Mouse (Mus musculus): ENCODE results near the gene Tnfsf13. TPM values are rescaled to one million over a fixed set of nuclear protein-coding genes. Genes with fewer than 3 reads are reported as not detected.

The Tnfsf13 gene
- total RNA-seq, 2 experiments from 2014 or later: 2.1 to 2.4 TPM

DNA sequence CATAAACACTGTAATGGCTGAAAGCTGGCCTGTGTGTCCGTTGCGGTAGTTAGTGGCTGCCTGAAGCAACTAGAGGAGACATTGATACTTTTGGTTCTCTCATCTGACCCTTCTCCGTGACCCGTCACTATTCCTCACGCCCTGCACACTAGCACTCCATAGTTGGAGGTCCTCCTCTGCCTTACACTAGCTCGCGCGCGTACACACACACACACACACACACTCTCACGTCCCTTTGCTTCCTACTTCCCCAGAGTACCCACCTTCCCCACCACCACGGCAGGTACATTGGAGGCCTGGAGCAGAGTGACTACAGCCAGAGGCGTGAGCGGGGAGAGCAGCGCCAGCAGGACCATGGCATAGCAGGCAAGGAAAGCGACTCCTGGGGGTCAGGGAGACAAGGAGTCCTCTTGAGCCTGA lies 28.1 kb downstream of the Tnfsf13 start:
- intact Hi-C loops (cut with DNase I): no loop called here
- no peak for DNase-seq

GRCm38 (mm10) chr11:69656617-69657461 lies 28.7 kb downstream of the Tnfsf13 start:
- peak; percentile 47 to 70 for DNase-seq
- intact Hi-C loops (cut with DNase I): no loop called here

- intact Hi-C loops (cut with DNase I): no loop called here
- DNase-seq: no peak
These were observed 29.5 kb downstream of the Tnfsf13 start for GRCm38 (mm10) chr11:69656065-69656455.

DNA sequence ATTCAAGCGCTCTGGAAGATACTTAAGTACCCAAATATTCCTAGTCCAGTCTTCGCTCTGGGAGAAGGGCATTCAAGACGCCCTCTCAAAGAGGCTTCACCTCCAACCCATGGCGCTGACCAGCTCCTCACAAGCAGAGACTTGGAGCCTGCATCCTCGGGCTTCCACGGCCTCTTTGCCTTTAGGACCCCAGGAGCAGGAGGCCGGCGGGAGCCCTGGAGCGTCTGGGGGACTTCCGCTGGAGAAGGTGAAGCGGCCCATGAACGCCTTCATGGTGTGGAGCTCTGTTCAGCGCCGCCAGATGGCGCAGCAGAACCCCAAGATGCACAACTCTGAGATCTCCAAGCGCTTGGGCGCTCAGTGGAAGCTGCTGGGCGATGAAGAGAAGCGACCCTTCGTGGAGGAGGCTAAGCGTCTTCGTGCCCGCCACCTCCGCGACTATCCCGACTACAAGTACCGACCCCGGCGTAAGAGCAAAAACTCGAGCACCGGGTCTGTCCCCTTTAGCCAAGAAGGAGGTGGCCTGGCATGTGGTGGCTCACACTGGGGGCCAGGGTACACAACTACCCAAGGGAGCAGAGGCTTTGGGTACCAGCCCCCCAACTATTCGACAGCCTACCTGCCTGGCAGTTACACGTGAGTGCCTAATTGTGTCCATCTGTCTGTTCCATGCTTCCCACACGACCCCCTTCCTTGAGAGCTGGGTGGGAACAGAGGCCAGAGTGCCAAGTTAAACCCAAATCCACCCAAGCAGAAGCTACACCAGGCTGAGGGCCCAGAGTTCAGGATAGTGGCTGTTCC lies 30.1 kb downstream of the Tnfsf13 start, which contains the start of gene Sox15:
TSS of gene Sox15 (plus strand) at position 51 of the 801 bp plus-strand sequence.
- peak; percentile 74 to 82 for DNase-seq
- intact Hi-C loops (cut with DNase I): loop anchor here (2.0 kb wide), 1 partner anchor 19 kb away; no protein-coding TSS in a partner anchor

- intact Hi-C loops (cut with DNase I): loop anchor here (2.0 kb wide), 1 partner anchor 18 kb away; no protein-coding TSS in a partner anchor
- no peak for DNase-seq
These were observed 30.8 kb downstream of the Tnfsf13 start for GRCm38 (mm10) chr11:69654760-69655159.

DNA sequence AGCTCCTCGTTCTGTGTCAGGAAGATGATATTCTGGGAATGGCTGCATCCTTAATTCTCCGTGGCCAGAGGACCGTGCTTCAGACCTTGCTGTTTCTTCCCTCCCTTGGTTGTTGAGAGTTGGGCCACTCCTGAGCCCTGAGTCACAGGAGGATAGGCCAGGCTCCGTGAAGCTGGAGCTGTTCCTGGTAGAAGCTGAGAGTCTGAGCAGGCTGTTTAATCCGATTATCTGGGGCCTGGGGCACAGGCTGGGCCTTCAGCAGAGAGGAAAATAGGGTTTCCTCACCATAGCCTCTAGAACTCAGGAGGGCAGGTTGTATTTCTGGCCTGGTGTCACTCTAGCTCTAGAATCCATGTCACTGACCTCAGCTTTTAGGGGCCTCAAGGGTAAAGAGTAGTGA lies 32.2 kb downstream of the Tnfsf13 start:
- DNase-seq: no peak
- intact Hi-C loops (cut with DNase I): no loop called here

DNA sequence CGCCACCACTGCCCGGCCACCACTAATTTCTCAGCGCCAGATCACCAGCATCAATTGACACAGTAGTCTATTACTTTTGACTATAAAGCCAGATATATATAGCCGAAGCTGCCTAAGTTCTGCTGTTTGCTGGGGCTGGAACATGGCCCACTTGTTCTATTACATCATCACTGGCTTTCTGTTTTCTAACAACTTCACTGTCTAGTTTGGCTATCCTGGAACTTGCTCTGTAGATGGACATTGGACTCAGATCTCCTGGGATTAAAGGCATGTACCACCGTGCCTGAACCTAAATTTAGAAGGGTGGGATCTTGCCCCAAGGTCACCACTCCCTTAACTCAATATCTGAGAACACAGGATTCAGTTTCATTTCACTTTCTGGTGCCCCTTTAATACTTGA lies 39.7 kb downstream of the Tnfsf13 start:
- intact Hi-C loops (cut with DNase I): no loop called here
- no peak for DNase-seq

DNA sequence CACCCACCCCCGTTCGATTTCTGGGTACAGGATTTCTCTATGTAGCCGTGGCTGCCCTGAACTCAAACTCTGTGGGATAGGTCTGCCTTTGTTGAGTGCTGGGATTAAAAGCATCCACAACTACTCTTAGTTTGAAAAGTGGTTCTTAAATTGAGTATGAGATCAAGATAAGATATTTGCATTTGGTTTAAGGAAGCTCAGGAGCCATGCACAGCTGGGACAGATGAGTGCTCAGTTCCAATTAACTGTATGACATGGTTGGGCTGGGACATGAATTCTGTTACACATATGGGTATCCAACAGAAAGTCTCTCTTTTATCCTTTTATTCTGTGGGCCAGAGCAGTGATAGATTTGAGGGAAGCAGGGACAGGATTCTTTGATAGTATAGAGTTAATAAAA lies 50.1 kb downstream of the Tnfsf13 start:
- intact Hi-C loops (cut with DNase I): no loop called here
- no peak for DNase-seq

DNA sequence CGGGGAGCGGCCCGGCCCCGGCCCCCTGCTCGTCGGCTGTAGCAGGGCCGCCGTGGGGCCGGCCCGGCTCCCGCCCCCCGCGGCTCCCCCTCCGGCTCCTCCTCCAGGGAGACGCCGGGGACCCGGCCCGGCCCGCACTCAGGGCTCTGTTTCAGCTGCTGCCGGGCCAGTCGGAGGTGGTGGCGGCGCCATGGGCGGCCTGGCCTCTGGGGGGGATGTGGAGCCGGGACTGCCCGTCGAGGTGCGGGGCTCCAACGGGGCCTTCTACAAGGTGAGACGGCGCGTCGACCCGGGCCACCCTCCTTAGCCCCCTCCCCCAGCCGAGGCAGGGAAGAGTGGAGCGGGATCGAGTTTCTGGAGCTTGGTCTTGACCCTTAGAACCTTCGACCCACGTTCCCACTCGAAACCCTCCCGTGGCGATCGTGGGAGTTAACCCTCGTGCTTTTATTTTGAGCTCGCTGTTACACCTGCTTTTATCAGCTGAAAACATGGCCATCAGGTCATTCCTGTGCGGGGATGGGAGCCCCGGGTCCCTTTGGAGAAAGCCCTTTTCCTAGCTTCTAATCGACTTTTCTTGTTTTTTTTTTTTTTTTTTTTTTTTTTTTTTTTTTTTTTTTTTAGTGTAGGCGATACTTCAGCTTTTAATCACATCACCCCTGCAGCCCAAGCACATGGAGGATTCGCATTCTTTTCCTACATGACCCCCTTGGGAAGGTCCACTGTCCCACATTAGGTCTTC lies 52.3 kb downstream of the Tnfsf13 start:
- intact Hi-C loops (cut with DNase I): no loop called here
- DNase-seq: no peak

Small RNA genes within 50 kb of the gene (microRNA-seq; reads per million reads assigned to microRNA genes)
- gene Mir1934 (1.4 to 6.6 reads per million in 2 experiments), gene Mir467f (0 reads per million in 2 experiments)

Other genes starting within 250 kb of the Tnfsf13 start
- under 1 TPM; 0.02 to 0.10 TPM for gene Dnah2, start 136.7 kb downstream of the Tnfsf13 start, total RNA-seq (2021)
- gene Efnb3, start 125.6 kb downstream of the Tnfsf13 start, total RNA-seq (2021): 100 to 1,000 TPM in 1 of 2 experiments, 10 to 100 TPM in 1; 97.6 to 115 TPM
- gene Wrap53, start 105.5 kb downstream of the Tnfsf13 start, total RNA-seq (2021): 1 to 10 TPM; 5.9 to 6.8 TPM
- 10 to 100 TPM; 32.5 to 45.2 TPM for gene Trp53, start 105.4 kb downstream of the Tnfsf13 start, total RNA-seq (2021)
- 10 to 100 TPM; 29.9 to 36.5 TPM for gene Atp1b2, start 79.8 kb downstream of the Tnfsf13 start, total RNA-seq (2021)
- not detected for gene Shbg, start 67.9 kb downstream of the Tnfsf13 start, total RNA-seq (2021)
- gene Sat2, start 63.8 kb downstream of the Tnfsf13 start, total RNA-seq (2021): 1 to 10 TPM; 4.3 to 4.7 TPM
- 10 to 100 TPM; 72.1 to 78.7 TPM for gene Fxr2, start 52.8 kb downstream of the Tnfsf13 start, total RNA-seq (2021)
- not detected for gene Sox15, start 30.5 kb downstream of the Tnfsf13 start, total RNA-seq (2021)
- 10 to 100 TPM; 33.1 to 33.7 TPM for gene Mpdu1, start 23.1 kb downstream of the Tnfsf13 start, total RNA-seq (2021)
- gene Cd68, start 19.6 kb downstream of the Tnfsf13 start, total RNA-seq (2021): 1 to 10 TPM; 5.8 to 7.8 TPM
- gene Eif4a1, start 13.4 kb downstream of the Tnfsf13 start, total RNA-seq (2021): 100 to 1,000 TPM; 389 to 397 TPM
- 10 to 100 TPM; 48.9 to 49.6 TPM for gene Senp3, start 3.7 kb downstream of the Tnfsf13 start, total RNA-seq (2021)
- gene Tnfsf12, start 10.1 kb upstream of the Tnfsf13 start, total RNA-seq (2021): 10 to 100 TPM; 19.6 to 20.3 TPM
- gene Tnfsfm13, start 10.3 kb upstream of the Tnfsf13 start, total RNA-seq (2021): 1 to 10 TPM; 5.1 to 5.2 TPM
- gene Polr2a, start 72.9 kb upstream of the Tnfsf13 start, total RNA-seq (2021): 10 to 100 TPM; 44.5 to 47.5 TPM
- under 1 TPM; 0.17 to 0.40 TPM for gene Slc35g3, start 76.2 kb upstream of the Tnfsf13 start, total RNA-seq (2021)
- gene Zbtb4, start 80.1 kb upstream of the Tnfsf13 start, total RNA-seq (2021): 10 to 100 TPM; 42.2 to 43.9 TPM
- gene Chrnb1, start 110.2 kb upstream of the Tnfsf13 start, total RNA-seq (2021): 1 to 10 TPM; 5.8 to 7.1 TPM
- gene Fgf11, start 116.1 kb upstream of the Tnfsf13 start, total RNA-seq (2021): 1 to 10 TPM; 1.9 to 3.5 TPM
- 1 to 10 TPM in 1 of 2 experiments, under 1 TPM in 1; 0.94 to 1.2 TPM for gene Tmem102, start 119.8 kb upstream of the Tnfsf13 start, total RNA-seq (2021)
- not detected for gene Gm39566, start 129.5 kb upstream of the Tnfsf13 start, total RNA-seq (2021)
- gene Spem2, start 132.7 kb upstream of the Tnfsf13 start, total RNA-seq (2021): not detected
- not detected for gene Spem1, start 136.4 kb upstream of the Tnfsf13 start, total RNA-seq (2021)
- 10 to 100 TPM; 13.6 TPM for gene Nlgn2, start 152.0 kb upstream of the Tnfsf13 start, total RNA-seq (2021)
- gene Tmem256, start 152.7 kb upstream of the Tnfsf13 start, total RNA-seq (2021): 100 to 1,000 TPM; 130 to 151 TPM
- 10 to 100 TPM; 52.5 to 59.7 TPM for gene Plscr3, start 160.6 kb upstream of the Tnfsf13 start, total RNA-seq (2021)
- not detected for gene Tnk1, start 172.9 kb upstream of the Tnfsf13 start, total RNA-seq (2021)
- gene Tmem95, start 192.2 kb upstream of the Tnfsf13 start, total RNA-seq (2021): not detected
- 1 to 10 TPM; 3.0 to 3.5 TPM for gene Kctd11, start 195.6 kb upstream of the Tnfsf13 start, total RNA-seq (2021)
- 1 to 10 TPM; 2.7 to 3.0 TPM for gene Acap1, start 209.8 kb upstream of the Tnfsf13 start, total RNA-seq (2021)
- gene 2810408A11Rik, start 215.2 kb upstream of the Tnfsf13 start, total RNA-seq (2021): 1 to 10 TPM; 2.1 to 2.7 TPM
- 10 to 100 TPM; 39.2 to 39.9 TPM for gene Neurl4, start 215.3 kb upstream of the Tnfsf13 start, total RNA-seq (2021)
- gene Gps2, start 228.1 kb upstream of the Tnfsf13 start, total RNA-seq (2021): 10 to 100 TPM; 29.4 to 30.5 TPM
- 100 to 1,000 TPM; 488 to 490 TPM for gene Eif5a, start 236.2 kb upstream of the Tnfsf13 start, total RNA-seq (2021)

Measured in heart, postnatal 10 days (tissue).